Mouse (Mus musculus): Measurements from ENCODE around the gene Mdm4.

The Mdm4 gene

GRCm38 (mm10) chr1:132937296-132938030 is 92.9 kb downstream of the Mdm4 start:
- 84% methylated on average over 26 of the region's 26 CpGs for WGBS

GRCm38 (mm10) chr1:132934856-132935255 is 95.5 kb downstream of the Mdm4 start:
- 10% methylated on average over 7 of the region's 7 CpGs for WGBS

GRCm38 (mm10) chr1:132932421-132932820 is 97.9 kb downstream of the Mdm4 start:
- WGBS: 58% methylated on average over 2 of the region's 2 CpGs

- 70% methylated on average over 4 of the region's 4 CpGs for WGBS
Observed at GRCm38 (mm10) chr1:132930291-132930690, 100.1 kb downstream of the Mdm4 start.

GRCm38 (mm10) chr1:132928907-132929250 is 101.5 kb downstream of the Mdm4 start:
- 50% methylated on average over 3 of the region's 3 CpGs for WGBS

GRCm38 (mm10) chr1:132928032-132928906 is 102.1 kb downstream of the Mdm4 start:
- WGBS: 69% methylated on average over 19 of the region's 19 CpGs

- 86% methylated on average over 7 of the region's 7 CpGs for WGBS
Observed at GRCm38 (mm10) chr1:132925270-132925669, 105.1 kb downstream of the Mdm4 start.

GRCm38 (mm10) chr1:132922257-132922656 is 108.1 kb downstream of the Mdm4 start:
- 68% methylated on average over 9 of the region's 9 CpGs for WGBS

- 28% methylated on average over 13 of the region's 13 CpGs for WGBS
Observed at GRCm38 (mm10) chr1:132921071-132921470, 109.3 kb downstream of the Mdm4 start.

- 81% methylated on average over 8 of the region's 8 CpGs for WGBS
Observed at GRCm38 (mm10) chr1:132919258-132919657, 111.1 kb downstream of the Mdm4 start.

- 46% methylated on average over 10 of the region's 10 CpGs for WGBS
Observed at GRCm38 (mm10) chr1:132918117-132918680, 112.2 kb downstream of the Mdm4 start.

- 23% methylated on average over 8 of the region's 8 CpGs for WGBS
Observed at GRCm38 (mm10) chr1:132917554-132917953, 112.8 kb downstream of the Mdm4 start.

GRCm38 (mm10) chr1:132915849-132916493 is 114.4 kb downstream of the Mdm4 start:
- 36% methylated on average over 6 of the region's 6 CpGs for WGBS

- WGBS: 59% methylated on average over 11 of the region's 11 CpGs
Observed at GRCm38 (mm10) chr1:132910414-132911041, 119.8 kb downstream of the Mdm4 start.

- WGBS: 93% methylated on average over 1 of the region's 1 CpGs
Observed at GRCm38 (mm10) chr1:132909951-132910350, 120.4 kb downstream of the Mdm4 start.

All from cerebral cortex, adult 2 months (tissue).